In the genomic region with DNA sequence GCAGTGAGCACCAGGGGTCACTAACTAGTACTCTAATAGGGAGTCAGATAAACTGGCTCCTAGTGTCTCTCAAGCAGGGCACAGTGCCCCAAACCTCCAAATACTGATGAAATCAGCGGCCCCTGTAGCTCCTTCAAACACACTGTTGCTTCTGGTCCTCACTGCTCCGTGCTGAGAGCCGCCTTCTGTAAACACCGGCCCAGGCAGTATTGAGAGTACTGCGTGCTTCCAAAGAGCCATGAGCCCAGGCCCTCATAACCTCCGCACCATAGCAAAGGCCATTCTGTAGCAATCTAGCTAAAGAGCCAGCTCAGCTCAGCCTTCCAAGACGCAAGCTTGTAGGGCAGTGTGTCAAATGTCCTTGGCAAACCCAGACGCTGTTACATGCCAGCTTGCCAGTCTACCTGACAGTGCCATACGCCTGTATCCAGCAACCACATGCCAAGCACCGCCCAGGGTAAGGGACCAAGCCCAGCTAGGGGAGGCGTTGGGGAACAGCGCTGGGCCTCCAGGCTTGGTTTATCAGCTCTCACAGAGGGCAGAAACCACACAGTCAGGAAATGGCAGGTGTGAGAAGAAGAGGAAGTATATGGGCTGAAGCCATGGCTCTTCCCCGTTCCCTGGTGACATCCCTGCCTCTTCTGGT, we compare ENCODE assay signal across 8 mouse cellular contexts. TPM values are rescaled to one million over a fixed set of nuclear protein-coding genes. Genes with fewer than 3 reads are reported as not detected.
DNase-seq lines count a peak whose midpoint lies in the region; ATAC-seq and TF ChIP-seq lines count a peak whose summit lies in the region.

No protein-coding gene starts in this region.

- no peak overlapping the region for H3K4me3 ChIP-seq in kidney, embryonic 15.5 days (replicated peaks)
- no peak overlapping the region for H3K4me3 ChIP-seq in intestine, postnatal 0 days (ENCODE audit: low read depth, low read length)
- no peak overlapping the region for H3K4me3 ChIP-seq in limb, embryonic 10.5 days

- peaks cover 33% of the 10 kb centered on the region for H3K4me1 ChIP-seq in kidney, embryonic 15.5 days
- H3K4me1 ChIP-seq in intestine, postnatal 0 days (replicated peaks; ENCODE audit: control insufficient read depth, insufficient read depth, low read length), result peaks cover 7% of the 10 kb centered on the region; the same call in 1 of the 2 replicates
- peaks cover 21% of the 10 kb centered on the region for H3K4me1 ChIP-seq in limb, embryonic 10.5 days

- no peak overlapping the region for H3K4me2 ChIP-seq in kidney, embryonic 15.5 days
- H3K4me2 ChIP-seq in intestine, postnatal 0 days (replicated peaks; ENCODE audit: low read depth), result no peak overlapping the region

- H3K36me3 ChIP-seq in kidney, embryonic 15.5 days, result no peaks in the 10 kb centered on the region
- H3K36me3 ChIP-seq in intestine, postnatal 0 days (ENCODE audit: control insufficient read depth, insufficient read depth), result no peaks in the 10 kb centered on the region
- H3K36me3 ChIP-seq in limb, embryonic 10.5 days, result no peaks in the 10 kb centered on the region

- H3K9me3 ChIP-seq in kidney, embryonic 15.5 days (replicated peaks), result no peaks in the 10 kb centered on the region
- no peaks in the 10 kb centered on the region for H3K9me3 ChIP-seq in intestine, postnatal 0 days (ENCODE audit: control insufficient read depth)
- H3K9me3 ChIP-seq in limb, embryonic 10.5 days (replicated peaks), result no peaks in the 10 kb centered on the region

- TF ChIP-seq CTCF in intestine, postnatal 0 days (IDR thresholded peaks at IDR 0.05; ENCODE audit: low read depth), result no peak

- 85% methylated on average over 13 of the region's 13 CpGs for WGBS in kidney, embryonic 15.5 days
- WGBS in intestine, postnatal 0 days, result 48% methylated on average over 13 of the region's 13 CpGs
- 87% methylated on average over 13 of the region's 13 CpGs for WGBS in limb, embryonic 10.5 days

- H3K27me3 ChIP-seq in kidney, embryonic 15.5 days, result no peaks in the 10 kb centered on the region
- no peaks in the 10 kb centered on the region for H3K27me3 ChIP-seq in intestine, postnatal 0 days (replicated peaks; ENCODE audit: control insufficient read depth, insufficient read depth, low read length)
- H3K27me3 ChIP-seq in limb, embryonic 10.5 days (ENCODE audit: low read depth, poor library complexity, severe bottlenecking), result no peaks in the 10 kb centered on the region

- H3K9ac ChIP-seq in kidney, embryonic 15.5 days, result no peak overlapping the region
- no peak overlapping the region for H3K9ac ChIP-seq in intestine, postnatal 0 days (ENCODE audit: low read depth, low read length)

- no peak; the same call in 1 of the 2 replicates for ATAC-seq in kidney, embryonic 15.5 days (replicated peaks; ENCODE audit: low FRiP score)
- ATAC-seq in intestine, postnatal 0 days, result peak; percentile 19; the same call in 1 of the 2 replicates

- H3K27ac ChIP-seq in kidney, embryonic 15.5 days, result no peak overlapping the region
- peak overlapping the region; percentile 30 for H3K27ac ChIP-seq in intestine, postnatal 0 days (ENCODE audit: low read depth, low read length)
- H3K27ac ChIP-seq in limb, embryonic 10.5 days, result no peak overlapping the region

- peak; percentile 71 to 81 for DNase-seq in kidney, adult 8-10 months
- peak; percentile 82 for DNase-seq in adrenal gland, postnatal 14 days
- DNase-seq in fat pad, adult 2 months (ENCODE audit: extremely low read depth, low read depth, low spot score), result peak; percentile 87
- peak; percentile 71 for DNase-seq in skeletal muscle tissue, adult 2 months (ENCODE audit: low read depth, low spot score)
- no peak for DNase-seq in limb, embryonic 10.5 days (ENCODE audit: low spot score)
- no peak for DNase-seq in urinary bladder, adult 18-20 months (ENCODE audit: low spot score in 2 of 2)

RNA-seq across cellular contexts. Expression of a gene that starts 24.6 kb away (rescaled TPM):
- 75.2 and 78.8 TPM in 2 replicates for polyA plus RNA-seq in kidney, embryonic 15.5 days (2015; fragmentation: Nextera tagmentation; extraction: Ambion mirVana)
- 27.7 and 33.6 TPM in 2 replicates for total RNA-seq in adrenal gland, postnatal 14 days (2021)
- polyA plus RNA-seq in intestine, postnatal 0 days (2015; fragmentation: Nextera tagmentation; extraction: Ambion mirVana), result 74.8 and 84.7 TPM in 2 replicates
- polyA plus RNA-seq in limb, embryonic 10.5 days (2016; fragmentation: Nextera tagmentation; extraction: Ambion mirVana), result 73.9 and 74.4 TPM in 2 replicates

RNA-seq across cellular contexts. Expression of a gene that starts 41.3 kb away (rescaled TPM):
- polyA plus RNA-seq in kidney, embryonic 15.5 days (2015; fragmentation: Nextera tagmentation; extraction: Ambion mirVana), result 15.7 and 16.5 TPM in 2 replicates
- 2.8 and 5.1 TPM in 2 replicates for total RNA-seq in adrenal gland, postnatal 14 days (2021)
- 2.9 and 3.0 TPM in 2 replicates for polyA plus RNA-seq in intestine, postnatal 0 days (2015; fragmentation: Nextera tagmentation; extraction: Ambion mirVana)
- polyA plus RNA-seq in limb, embryonic 10.5 days (2016; fragmentation: Nextera tagmentation; extraction: Ambion mirVana), result 26.1 and 26.2 TPM in 2 replicates

Comparison
In these comparisons a context has a peak if more than half of its experiments do, and no peak if none do; other contexts are left out.
1. DNase-seq: peak in kidney, adult 8-10 months (2 of 2), adrenal gland, postnatal 14 days (single experiment), fat pad, adult 2 months (single experiment) and skeletal muscle tissue, adult 2 months (single experiment); none in limb, embryonic 10.5 days (single experiment) and urinary bladder, adult 18-20 months (0 of 2).